Mouse (Mus musculus): Measurements from ENCODE around the gene Gm15155. TPM values are rescaled to one million over a fixed set of nuclear protein-coding genes. Genes with fewer than 3 reads are reported as not detected.
"Not testable (repeated sequence)": the region's sequence is repeated elsewhere in the genome, so short reads cannot be mapped to it uniquely, and the experiment has no call there.

The Gm15155 gene
- polyA plus RNA-seq, 1 experiment from 2014 or later, result not detected

DNA sequence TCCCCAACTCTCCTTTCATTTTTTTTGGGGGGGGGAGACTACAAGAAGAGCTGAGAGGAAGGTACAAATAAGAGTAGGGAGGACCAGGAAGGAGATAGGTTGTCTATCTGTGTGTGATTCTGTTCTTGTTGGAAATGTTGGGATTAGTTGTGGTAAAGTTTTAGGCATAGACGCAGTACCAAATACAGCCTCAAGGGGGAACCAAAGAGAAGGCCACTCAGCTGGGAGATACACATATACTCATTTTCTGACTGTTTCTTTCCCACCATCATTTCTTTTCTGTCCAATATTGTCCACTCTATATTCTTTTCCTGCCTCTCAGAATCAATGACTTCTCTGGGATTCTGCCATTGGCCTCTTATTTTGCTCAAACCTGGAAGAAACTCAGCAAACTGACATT is 19.4 kb downstream of the Gm15155 start:
- DNase-seq (ENCODE audit: low spot score), result no peak
- no peaks in the 10 kb centered on the region for H3K36me3 ChIP-seq
- no peak overlapping the region for H3K27ac ChIP-seq
- H3K4me3 ChIP-seq, result no peak overlapping the region
- WGBS, result 21% methylated on average over 1 of the region's 1 CpGs
- H3K9me3 ChIP-seq, result no peaks in the 10 kb centered on the region
- no peaks in the 10 kb centered on the region for H3K4me1 ChIP-seq
- H3K27me3 ChIP-seq (ENCODE audit: insufficient read depth, poor library complexity, severe bottlenecking), result no peaks in the 10 kb centered on the region

DNA sequence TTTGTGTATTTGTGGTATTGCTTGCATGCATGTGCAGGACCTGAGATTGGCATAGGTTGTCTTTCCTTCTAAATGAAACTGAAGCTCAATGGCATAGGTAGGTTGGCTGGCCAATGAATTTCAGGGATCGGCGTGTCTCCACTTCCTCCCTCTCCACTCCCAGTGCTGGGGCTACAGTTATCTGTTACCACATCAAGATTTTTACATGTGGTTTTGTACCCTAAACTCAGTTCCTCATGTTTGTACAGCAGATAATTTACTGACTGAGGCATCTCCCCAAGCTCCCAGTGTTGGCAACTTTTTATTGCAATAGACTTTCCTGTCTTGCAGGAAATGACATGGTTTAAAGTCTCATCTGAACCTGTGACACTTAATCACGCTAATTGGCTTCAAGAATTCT is 21.4 kb downstream of the Gm15155 start:
- 83% methylated on average over 3 of the region's 3 CpGs for WGBS
- Histone ChIP-seq H3K27me3 (ENCODE audit: insufficient read depth, poor library complexity, severe bottlenecking) (no peaks in the 10 kb centered on the region), H3K36me3 (no peaks in the 10 kb centered on the region), H3K4me1 (no peaks in the 10 kb centered on the region), H3K9me3 (no peaks in the 10 kb centered on the region), H3K27ac (no peak overlapping the region), H3K4me3 (no peak overlapping the region)
- DNase-seq (ENCODE audit: low spot score), result no peak

DNA sequence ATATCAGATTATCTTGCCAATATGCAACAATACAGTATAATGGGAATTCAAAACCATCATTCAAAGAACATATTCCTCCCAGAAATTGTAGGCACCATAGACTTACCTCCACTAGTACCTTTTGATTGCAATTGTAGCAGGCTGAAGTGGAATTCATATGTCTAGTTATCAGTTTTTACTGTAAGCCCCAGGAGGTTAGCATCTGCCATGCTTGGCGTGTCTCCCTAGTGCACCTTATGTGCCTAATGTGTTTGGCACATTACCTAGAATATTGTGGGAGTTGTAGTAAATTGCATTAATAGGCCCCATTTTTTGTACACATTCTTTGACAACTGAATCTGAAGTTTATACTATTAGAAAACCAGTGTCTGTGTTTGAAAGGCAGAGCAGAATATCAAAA is 33.4 kb downstream of the Gm15155 start:
- no peak for DNase-seq (ENCODE audit: low spot score)
- Histone ChIP-seq H3K4me1 (no peaks in the 10 kb centered on the region), H3K36me3 (no peaks in the 10 kb centered on the region), H3K9me3 (no peaks in the 10 kb centered on the region), H3K27me3 (ENCODE audit: insufficient read depth, poor library complexity, severe bottlenecking) (no peaks in the 10 kb centered on the region), H3K27ac (no peak overlapping the region), H3K4me3 (no peak overlapping the region)
- 70% methylated on average over 1 of the region's 1 CpGs for WGBS

GRCm38 (mm10) chrX:155690440-155690839 is 65.9 kb downstream of the Gm15155 start:
- not testable (repeated sequence) for H3K9me3 ChIP-seq; H3K27ac ChIP-seq; H3K4me3 ChIP-seq; H3K27me3 ChIP-seq (ENCODE audit: insufficient read depth, poor library complexity, severe bottlenecking); DNase-seq (ENCODE audit: low spot score); H3K36me3 ChIP-seq; H3K4me1 ChIP-seq
- WGBS, result 84% methylated on average over 1 of the region's 1 CpGs

DNA sequence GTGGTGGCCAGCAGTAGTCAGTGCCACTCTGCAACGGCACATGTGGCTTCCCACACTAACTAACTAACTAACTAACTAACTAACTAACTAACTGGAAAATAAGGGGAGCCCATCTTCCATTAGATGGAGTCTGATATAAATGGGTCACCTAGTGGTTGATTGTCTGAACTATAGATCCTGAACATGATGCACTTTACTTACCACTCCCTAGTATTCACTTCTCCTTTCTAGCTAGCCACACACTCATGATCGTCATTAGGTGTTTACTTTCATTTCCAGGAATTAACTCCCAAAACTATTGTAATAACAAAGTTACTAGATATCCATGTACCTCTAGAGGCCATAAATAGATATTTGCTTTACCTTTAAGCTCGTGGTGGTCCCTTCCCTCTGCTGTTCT is 99.6 kb downstream of the Gm15155 start:
- no peaks in the 10 kb centered on the region for H3K4me1 ChIP-seq
- DNase-seq (ENCODE audit: low spot score), result no peak
- H3K36me3 ChIP-seq, result no peaks in the 10 kb centered on the region
- H3K4me3 ChIP-seq, result no peak overlapping the region
- H3K27me3 ChIP-seq (ENCODE audit: insufficient read depth, poor library complexity, severe bottlenecking), result no peaks in the 10 kb centered on the region
- 79% methylated on average over 3 of the region's 3 CpGs for WGBS
- no peak overlapping the region for H3K27ac ChIP-seq
- no peaks in the 10 kb centered on the region for H3K9me3 ChIP-seq

DNA sequence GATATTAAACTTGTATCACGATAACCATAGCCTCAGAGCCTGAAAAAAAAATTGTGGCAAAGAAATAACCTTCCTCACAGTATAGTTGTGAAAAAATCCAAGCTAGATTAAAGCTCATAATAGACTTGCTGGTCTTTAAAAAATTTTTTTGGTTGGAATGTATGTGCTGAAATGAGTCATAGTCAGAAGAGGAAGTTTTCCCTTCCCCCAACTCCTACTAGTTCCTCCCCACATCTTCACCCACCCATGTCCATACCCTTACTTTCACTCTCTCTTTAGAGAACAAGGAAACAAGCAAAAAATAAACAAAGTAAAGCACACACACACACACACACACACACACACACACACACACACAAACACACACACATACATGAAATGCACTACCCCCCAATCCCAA is 103.8 kb downstream of the Gm15155 start:
- no peak overlapping the region for H3K4me3 ChIP-seq
- H3K4me1 ChIP-seq, result no peaks in the 10 kb centered on the region
- no peaks in the 10 kb centered on the region for H3K36me3 ChIP-seq
- 60% methylated on average over 1 of the region's 1 CpGs for WGBS
- no peak overlapping the region for H3K27ac ChIP-seq
- no peaks in the 10 kb centered on the region for H3K9me3 ChIP-seq
- H3K27me3 ChIP-seq (ENCODE audit: insufficient read depth, poor library complexity, severe bottlenecking), result no peaks in the 10 kb centered on the region
- DNase-seq (ENCODE audit: low spot score), result no peak

GRCm38 (mm10) chrX:155888118-155888517 is 263.6 kb downstream of the Gm15155 start:
- H3K36me3 ChIP-seq, result no peaks in the 10 kb centered on the region
- 65% methylated on average over 1 of the region's 1 CpGs for WGBS
- no peaks in the 10 kb centered on the region for H3K4me1 ChIP-seq
- H3K27ac ChIP-seq, result no peak overlapping the region
- no peaks in the 10 kb centered on the region for H3K9me3 ChIP-seq
- no peak overlapping the region for H3K4me3 ChIP-seq
- no peak for DNase-seq (ENCODE audit: low spot score)
- no peaks in the 10 kb centered on the region for H3K27me3 ChIP-seq (ENCODE audit: insufficient read depth, poor library complexity, severe bottlenecking)

DNA sequence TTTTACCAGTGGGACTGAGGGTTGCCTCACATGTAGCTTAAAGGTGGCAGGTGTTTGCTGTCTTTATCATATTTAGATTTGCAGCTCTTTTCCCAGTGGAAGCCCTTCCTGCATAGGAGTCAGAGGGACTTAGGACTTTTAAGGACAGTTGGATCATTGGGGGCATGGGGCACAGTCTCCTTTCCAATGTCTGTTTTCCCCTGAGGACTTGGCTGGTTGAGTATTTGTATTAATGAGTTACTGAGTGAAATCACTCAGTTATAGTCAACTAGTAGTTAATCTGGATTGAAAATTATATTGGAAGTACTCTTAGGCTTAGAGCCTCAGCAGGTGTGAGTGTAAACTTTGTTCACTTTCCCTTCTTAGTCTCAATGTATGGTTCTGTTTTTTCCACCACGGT is 275.5 kb downstream of the Gm15155 start:
- Histone ChIP-seq H3K27ac (no peak overlapping the region), H3K36me3 (no peaks in the 10 kb centered on the region), H3K9me3 (no peaks in the 10 kb centered on the region), H3K27me3 (ENCODE audit: insufficient read depth, poor library complexity, severe bottlenecking) (no peaks in the 10 kb centered on the region), H3K4me3 (no peak overlapping the region), H3K4me1 (no peaks in the 10 kb centered on the region)
- 64% methylated on average over 1 of the region's 1 CpGs for WGBS
- DNase-seq (ENCODE audit: low spot score), result no peak

GRCm38 (mm10) chrX:155901742-155902141 is 277.2 kb downstream of the Gm15155 start:
- Histone ChIP-seq H3K27me3 (ENCODE audit: insufficient read depth, poor library complexity, severe bottlenecking) (no peaks in the 10 kb centered on the region), H3K4me3 (no peak overlapping the region), H3K4me1 (no peaks in the 10 kb centered on the region), H3K27ac (no peak overlapping the region), H3K36me3 (no peaks in the 10 kb centered on the region), H3K9me3 (no peaks in the 10 kb centered on the region)
- DNase-seq (ENCODE audit: low spot score), result no peak

DNA sequence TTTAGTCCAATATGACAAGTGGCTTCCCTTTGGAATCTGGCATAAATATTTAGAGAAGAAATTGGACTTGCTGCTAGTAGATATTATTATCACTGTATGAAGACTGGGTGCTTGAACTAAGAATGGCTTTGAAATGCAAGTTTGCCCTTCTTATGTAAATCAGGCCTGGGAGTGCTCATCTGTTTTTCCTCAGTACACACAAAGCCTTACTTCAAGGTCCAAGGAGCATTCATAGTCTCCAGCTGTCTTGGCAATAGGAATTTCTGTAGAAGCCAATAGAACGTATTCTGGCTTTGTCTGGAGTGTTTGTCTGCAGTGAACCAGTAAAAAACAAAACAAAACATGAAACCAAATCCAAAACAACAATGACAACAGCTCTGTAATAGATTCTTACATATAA is 278.6 kb downstream of the Gm15155 start:
- no peak for DNase-seq (ENCODE audit: low spot score)
- no peaks in the 10 kb centered on the region for H3K9me3 ChIP-seq
- WGBS, result 61% methylated on average over 1 of the region's 1 CpGs
- no peak overlapping the region for H3K4me3 ChIP-seq
- no peaks in the 10 kb centered on the region for H3K4me1 ChIP-seq
- H3K27me3 ChIP-seq (ENCODE audit: insufficient read depth, poor library complexity, severe bottlenecking), result no peaks in the 10 kb centered on the region
- no peaks in the 10 kb centered on the region for H3K36me3 ChIP-seq
- H3K27ac ChIP-seq, result no peak overlapping the region

GRCm38 (mm10) chrX:156009756-156010155 is 385.2 kb downstream of the Gm15155 start:
- no peak overlapping the region for H3K27ac ChIP-seq
- DNase-seq (ENCODE audit: low spot score), result no peak
- no peaks in the 10 kb centered on the region for H3K9me3 ChIP-seq
- H3K27me3 ChIP-seq (ENCODE audit: insufficient read depth, poor library complexity, severe bottlenecking), result no peaks in the 10 kb centered on the region
- H3K4me3 ChIP-seq, result no peak overlapping the region
- no peaks in the 10 kb centered on the region for H3K36me3 ChIP-seq
- WGBS, result 70% methylated on average over 1 of the region's 1 CpGs
- H3K4me1 ChIP-seq, result no peaks in the 10 kb centered on the region

GRCm38 (mm10) chrX:156155776-156156175 is 531.2 kb downstream of the Gm15155 start:
- Histone ChIP-seq H3K27me3 (ENCODE audit: insufficient read depth, poor library complexity, severe bottlenecking) (no peaks in the 10 kb centered on the region), H3K36me3 (no peaks in the 10 kb centered on the region), H3K9me3 (no peaks in the 10 kb centered on the region), H3K4me3 (no peak overlapping the region), H3K27ac (no peak overlapping the region), H3K4me1 (no peaks in the 10 kb centered on the region)
- no peak for DNase-seq (ENCODE audit: low spot score)
- WGBS, result 67% methylated on average over 2 of the region's 2 CpGs

DNA sequence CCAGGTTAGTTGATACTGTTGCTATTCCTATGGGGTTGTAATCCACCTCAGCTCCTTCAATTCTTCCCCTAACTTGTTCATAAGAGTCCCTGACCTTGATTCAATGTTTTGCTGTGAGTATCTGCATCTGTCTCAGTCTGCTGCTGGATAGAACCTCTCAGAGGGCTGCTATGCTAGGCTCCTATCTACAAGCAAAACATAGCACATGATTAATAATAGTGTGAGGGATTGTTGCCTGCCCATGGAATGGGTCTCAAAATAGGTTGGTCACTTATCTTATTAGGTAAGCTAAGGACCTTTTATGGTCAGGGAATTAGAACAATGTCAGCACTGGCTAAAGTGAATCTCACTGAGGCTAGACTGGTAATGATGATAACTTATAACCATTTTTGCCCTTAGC is 547.0 kb downstream of the Gm15155 start:
- DNase-seq (ENCODE audit: low spot score), result no peak

DNA sequence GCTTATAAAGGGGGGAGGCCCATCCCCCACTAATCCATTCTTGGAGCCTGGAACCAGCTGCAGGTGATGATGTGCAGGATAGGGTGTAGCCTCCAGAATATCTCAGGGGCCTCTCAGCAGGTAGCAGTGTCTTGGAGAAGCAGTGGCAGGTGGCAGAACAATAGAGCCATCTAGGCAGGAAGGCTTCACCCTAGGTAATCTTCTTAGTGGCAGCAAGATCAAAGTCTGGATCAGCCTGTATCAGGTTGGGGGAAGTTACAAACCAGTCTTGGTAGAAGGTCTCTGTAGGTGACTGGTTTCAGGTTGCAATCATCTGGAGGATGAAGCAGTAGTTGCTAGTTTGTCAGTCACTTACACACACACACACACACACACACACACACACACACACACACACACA is 679.3 kb downstream of the Gm15155 start:
- H3K4me1 ChIP-seq; H3K36me3 ChIP-seq; H3K27ac ChIP-seq; DNase-seq (ENCODE audit: low spot score); H3K9me3 ChIP-seq; H3K27me3 ChIP-seq (ENCODE audit: insufficient read depth, poor library complexity, severe bottlenecking); H3K4me3 ChIP-seq: not testable (repeated sequence)

More for the DNA sequence above, 547.0 kb downstream of the Gm15155 start:
- no peak overlapping the region for H3K27ac ChIP-seq
- no peak overlapping the region for H3K4me3 ChIP-seq
- no peaks in the 10 kb centered on the region for H3K36me3 ChIP-seq
- no peaks in the 10 kb centered on the region for H3K9me3 ChIP-seq
- no peaks in the 10 kb centered on the region for H3K27me3 ChIP-seq (ENCODE audit: insufficient read depth, poor library complexity, severe bottlenecking)
- H3K4me1 ChIP-seq, result no peaks in the 10 kb centered on the region
